Mouse (Mus musculus) hindbrain, embryonic 16.5 days (tissue): ENCODE measurements at regions not wholly inside any gene's neighbourhood (a gene's known extent, or its start where the extent isn't known, plus 50 kb on each side); places are given as distances from the start of the nearest gene placed in this dataset.

ENCODE experiments used
- ATAC-seq: fragments of 200-750 bp; cut with Nextera tagmentation; 2 replicates; pipeline ENCODE4 v1.8.0; 2017; ENCODE audit warnings: moderate TSS enrichment, moderate library complexity
- H3K27ac ChIP-seq: fragments of 300-500 bp; sonication (generic); 2 replicates; pipeline ENCODE4 v1.5.1; 2014; ENCODE audit warnings: low read depth, mild to moderate bottlenecking, control low read depth, low read length, moderate library complexity
- H3K27me3 ChIP-seq: fragments of 300-500 bp; sonication (generic); replicated peaks from 2 replicates; pipeline ENCODE4 v1.6.1; 2014; ENCODE audit warnings: low read length; ENCODE audit not compliant: control insufficient read depth, insufficient read depth
- H3K36me3 ChIP-seq: fragments of 300-500 bp; sonication (generic); 2 replicates; pipeline ENCODE4 v1.6.1; 2014; ENCODE audit warnings: mild to moderate bottlenecking, low read length, moderate library complexity, mixed read lengths; ENCODE audit not compliant: control insufficient read depth, insufficient read depth
- H3K4me1 ChIP-seq: fragments of 300-500 bp; sonication (generic); 2 replicates; pipeline ENCODE4 v1.6.1; 2014; ENCODE audit warnings: low read depth, low read length; ENCODE audit not compliant: control insufficient read depth, insufficient read depth
- H3K4me2 ChIP-seq: fragments of 300-500 bp; sonication (generic); 2 replicates; pipeline ENCODE4 v1.6.1; 2014; ENCODE audit warnings: mild to moderate bottlenecking, low read length, control low read depth, moderate library complexity
- H3K4me3 ChIP-seq: fragments of 300-500 bp; sonication (generic); 2 replicates; pipeline ENCODE4 v1.5.1; 2014; ENCODE audit warnings: mild to moderate bottlenecking, low read length, control low read depth, moderate library complexity
- H3K9ac ChIP-seq: fragments of 300-500 bp; sonication (generic); 2 replicates; pipeline ENCODE4 v1.6.1; 2014; ENCODE audit warnings: low read depth, mild to moderate bottlenecking, control low read depth, low read length, moderate library complexity
- H3K9me3 ChIP-seq: fragments of 300-500 bp; sonication (generic); 2 replicates; pipeline ENCODE4 v1.6.1; 2014; ENCODE audit warnings: mild to moderate bottlenecking, low read length, moderate library complexity; ENCODE audit not compliant: control insufficient read depth
- WGBS: fragments of 180-500 bp; shearing (Covaris S2); extraction: QIAGEN DNeasy Blood & Tissue Kit; methylation state at CpG from one replicate; pipeline ENCODE4 v1.1.7; 2014; 5-methylcytosine and 5-hydroxymethylcytosine counted together

DNA sequence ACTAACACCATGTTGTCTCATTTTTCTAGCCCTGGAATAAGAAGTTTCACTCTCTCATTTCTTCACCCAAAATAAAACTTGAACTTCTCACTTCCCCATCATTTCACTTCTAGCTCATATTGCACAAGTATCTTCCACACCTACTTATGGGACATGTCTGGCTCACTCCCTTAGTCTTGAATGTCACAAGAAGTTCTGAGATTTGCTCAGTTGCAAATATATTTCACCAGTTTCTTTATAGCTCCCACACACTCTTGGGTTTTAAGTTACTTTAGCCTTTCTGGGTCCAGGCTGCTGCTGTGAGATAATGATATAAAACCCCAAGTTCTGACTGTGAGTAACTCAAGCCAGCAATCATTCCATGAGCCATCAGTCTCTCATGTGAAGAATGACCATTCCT, 350.0 kb upstream of the Plxna2 start:
- H3K27me3 ChIP-seq, result no peaks in the 10 kb centered on the region
- ATAC-seq, result no peak
- H3K27ac ChIP-seq, result no peak overlapping the region
- no peak overlapping the region for H3K9ac ChIP-seq
- no peaks in the 10 kb centered on the region for H3K9me3 ChIP-seq
- H3K4me2 ChIP-seq, result no peak overlapping the region
- no peak overlapping the region for H3K4me3 ChIP-seq
- no peaks in the 10 kb centered on the region for H3K36me3 ChIP-seq
- H3K4me1 ChIP-seq, result no peaks in the 10 kb centered on the region

DNA sequence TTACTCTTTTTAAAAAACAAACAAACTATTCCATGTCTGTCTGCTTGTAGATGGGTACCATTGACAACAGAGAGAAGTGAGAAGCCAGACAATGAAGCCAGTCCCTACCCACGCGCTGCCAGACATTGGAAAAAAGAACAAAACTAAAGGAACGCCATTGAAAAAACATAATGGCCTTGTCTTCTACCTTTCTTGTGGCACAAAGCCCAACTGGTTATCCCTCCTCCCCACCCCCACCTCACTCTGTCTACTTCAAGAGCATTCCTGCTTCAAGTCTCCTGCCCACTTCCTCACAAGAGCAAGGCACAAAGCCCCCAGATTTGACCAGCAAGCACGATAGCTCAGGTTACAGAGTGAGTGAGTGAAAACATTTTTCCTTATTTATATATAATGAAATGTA, 355.6 kb upstream of the Plxna2 start:
- Histone ChIP-seq H3K4me1 (no peaks in the 10 kb centered on the region), H3K27ac (no peak overlapping the region), H3K4me2 (no peak overlapping the region), H3K9me3 (no peaks in the 10 kb centered on the region), H3K27me3 (no peaks in the 10 kb centered on the region), H3K36me3 (no peaks in the 10 kb centered on the region), H3K9ac (no peak overlapping the region), H3K4me3 (no peak overlapping the region)
- no peak for ATAC-seq
- 22% methylated on average over 4 of the region's 4 CpGs for whole genome bisulfite sequencing

DNA sequence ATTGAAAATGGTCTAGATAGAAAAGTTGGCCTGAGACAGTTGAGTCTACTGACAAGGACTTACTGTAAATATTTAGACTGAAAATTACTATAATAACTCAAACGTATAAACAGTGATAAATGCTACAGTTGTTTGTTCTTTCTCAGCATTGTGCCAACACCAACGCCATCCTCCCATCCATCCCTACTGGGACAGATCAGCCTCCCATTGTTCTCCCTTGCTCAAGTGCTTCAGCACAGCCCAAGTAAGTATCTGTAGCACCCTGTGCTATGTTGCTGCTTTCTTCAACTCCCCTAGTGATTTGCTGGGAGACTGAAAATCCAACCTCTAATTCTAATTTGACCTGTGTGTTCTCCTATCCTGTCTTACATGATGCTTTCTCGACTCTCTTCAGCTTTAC, 358.1 kb upstream of the Plxna2 start:
- 81% methylated on average over 3 of the region's 3 CpGs for WGBS

DNA sequence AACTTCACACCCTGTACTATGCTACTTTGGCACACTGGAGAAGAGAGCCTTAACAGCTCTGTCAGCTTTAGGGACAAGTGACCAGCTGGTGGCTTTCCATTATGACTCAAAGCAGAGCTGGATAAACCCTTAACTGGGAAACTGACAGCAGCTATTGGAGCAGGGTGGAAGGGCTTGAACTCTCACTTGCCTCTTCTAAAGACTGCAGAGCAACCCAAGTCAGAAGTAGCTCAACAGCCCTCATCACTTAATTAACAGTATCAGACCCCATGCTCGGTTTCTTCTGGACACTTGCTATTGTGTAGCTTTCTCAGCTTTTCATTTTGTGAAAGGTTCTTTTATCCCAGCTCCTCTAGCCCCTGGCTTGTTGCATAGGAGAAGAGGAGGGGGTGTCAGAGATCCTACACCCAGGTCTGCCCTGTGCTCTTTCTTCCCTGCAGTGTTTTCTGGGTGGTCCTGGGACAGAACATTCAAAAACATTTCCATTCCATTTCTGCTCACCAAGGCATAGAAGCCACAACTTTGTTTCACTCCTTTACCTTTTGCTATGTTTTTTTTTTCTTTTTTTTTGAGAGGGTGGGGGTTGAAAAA, 373.1 kb upstream of the Plxna2 start:
- H3K4me2 ChIP-seq, result no peak overlapping the region
- H3K27me3 ChIP-seq, result no peaks in the 10 kb centered on the region
- no peaks in the 10 kb centered on the region for H3K4me1 ChIP-seq
- H3K9ac ChIP-seq, result no peak overlapping the region
- WGBS, result 8% methylated on average over 1 of the region's 1 CpGs
- no peaks in the 10 kb centered on the region for H3K9me3 ChIP-seq
- no peak overlapping the region for H3K27ac ChIP-seq
- ATAC-seq, result 0 out of 2 replicates have a peak, but pooled peaks have one; percentile 37
- H3K4me3 ChIP-seq, result no peak overlapping the region
- H3K36me3 ChIP-seq, result no peaks in the 10 kb centered on the region

More for the DNA sequence above, 358.1 kb upstream of the Plxna2 start:
- H3K36me3 ChIP-seq, result no peaks in the 10 kb centered on the region
- ATAC-seq, result no peak
- no peaks in the 10 kb centered on the region for H3K9me3 ChIP-seq
- no peaks in the 10 kb centered on the region for H3K4me1 ChIP-seq
- no peak overlapping the region for H3K4me2 ChIP-seq
- H3K27me3 ChIP-seq, result no peaks in the 10 kb centered on the region
- no peak overlapping the region for H3K4me3 ChIP-seq
- H3K9ac ChIP-seq, result no peak overlapping the region
- H3K27ac ChIP-seq, result no peak overlapping the region

DNA sequence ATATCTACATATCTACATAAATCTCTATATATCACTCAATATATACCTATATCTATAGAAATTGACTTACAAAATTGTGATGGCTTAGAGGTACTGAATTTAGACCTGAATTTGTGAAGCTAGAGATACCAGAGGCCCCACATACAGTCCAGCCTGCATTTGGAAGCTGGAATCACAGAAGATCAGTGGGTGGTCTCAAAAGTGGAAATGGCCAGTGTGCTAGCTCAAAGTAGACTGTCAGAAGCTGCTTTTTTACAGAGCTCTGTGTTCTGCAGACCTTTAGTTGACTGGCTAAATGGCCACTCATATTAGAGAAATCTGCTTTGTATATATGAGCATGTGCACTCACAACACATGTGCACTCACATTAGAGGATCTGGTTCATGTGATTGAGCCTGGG, 376.9 kb upstream of the Plxna2 start:
- Histone ChIP-seq H3K4me1 (no peaks in the 10 kb centered on the region), H3K4me3 (no peak overlapping the region), H3K9me3 (no peaks in the 10 kb centered on the region), H3K27me3 (no peaks in the 10 kb centered on the region), H3K36me3 (no peaks in the 10 kb centered on the region), H3K27ac (no peak overlapping the region), H3K4me2 (no peak overlapping the region), H3K9ac (no peak overlapping the region)
- no peak for ATAC-seq

DNA sequence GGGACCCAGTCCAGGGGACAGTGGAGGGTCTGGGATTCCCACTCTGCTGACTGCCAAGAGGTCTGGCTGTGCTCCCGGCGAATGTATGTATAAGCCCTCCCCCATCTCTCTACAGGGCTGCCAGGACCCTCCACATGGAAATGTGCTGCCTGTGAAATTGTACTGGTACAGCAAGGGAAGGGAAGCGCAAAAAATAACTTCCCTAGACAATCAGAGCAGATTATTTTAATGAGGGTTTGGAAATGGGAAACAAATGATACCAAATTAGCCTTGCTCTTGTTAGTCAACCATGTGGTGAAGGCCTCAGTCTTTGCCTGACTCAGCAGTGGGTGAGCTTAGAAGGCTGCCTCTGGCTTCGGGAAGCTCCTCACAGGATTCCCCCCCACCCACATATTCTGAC, 386.8 kb upstream of the Plxna2 start:
- H3K4me2 ChIP-seq, result no peak overlapping the region
- H3K27me3 ChIP-seq, result no peaks in the 10 kb centered on the region
- H3K9me3 ChIP-seq, result no peaks in the 10 kb centered on the region
- ATAC-seq, result peak; percentile 93
- H3K9ac ChIP-seq, result no peak overlapping the region
- no peak overlapping the region for H3K4me3 ChIP-seq
- no peaks in the 10 kb centered on the region for H3K36me3 ChIP-seq
- WGBS, result 14% methylated on average over 4 of the region's 4 CpGs
- peak overlapping the region; percentile 64 for H3K27ac ChIP-seq
- peaks cover 27% of the 10 kb centered on the region for H3K4me1 ChIP-seq

DNA sequence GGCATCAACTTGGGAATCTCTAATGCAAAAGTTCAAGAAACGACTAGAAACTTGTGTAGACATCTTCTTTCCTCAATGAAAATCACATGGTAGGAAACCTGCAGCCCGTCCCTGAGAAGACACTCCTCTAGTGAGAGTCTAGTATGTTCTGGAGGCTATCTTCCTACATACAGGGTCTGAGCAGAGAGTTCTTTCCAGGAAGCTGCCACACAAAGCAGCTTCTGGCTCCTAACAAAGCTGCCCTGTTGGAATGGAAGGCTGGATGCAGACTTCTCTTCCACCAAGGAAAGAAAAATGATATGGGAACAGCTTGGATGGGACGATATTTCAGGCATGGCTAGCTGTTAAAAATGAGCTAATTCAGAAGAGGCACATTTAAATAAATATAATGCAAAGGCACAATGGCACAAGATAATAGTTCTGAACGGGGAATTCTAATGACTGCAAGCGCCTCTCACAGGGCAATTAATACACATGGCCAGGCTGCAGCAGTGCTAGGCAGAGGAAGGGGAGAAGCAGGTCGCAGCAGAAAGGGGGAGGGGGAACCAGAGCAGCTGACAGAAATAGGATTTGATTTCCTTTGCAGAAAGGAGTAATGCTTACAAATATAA, 391.4 kb upstream of the Plxna2 start:
- Histone ChIP-seq H3K27ac (peak overlapping the region; percentile 71; the same call in 1 of the 2 replicates), H3K9me3 (no peaks in the 10 kb centered on the region), H3K4me3 (no peak overlapping the region), H3K36me3 (no peaks in the 10 kb centered on the region), H3K4me2 (no peak overlapping the region; the same call in 1 of the 2 replicates), H3K27me3 (no peaks in the 10 kb centered on the region), H3K4me1 (peaks cover 32% of the 10 kb centered on the region), H3K9ac (peak overlapping the region; percentile 19; the same call in 1 of the 2 replicates)
- WGBS, result 14% methylated on average over 6 of the region's 6 CpGs
- peak; percentile 66 for ATAC-seq

DNA sequence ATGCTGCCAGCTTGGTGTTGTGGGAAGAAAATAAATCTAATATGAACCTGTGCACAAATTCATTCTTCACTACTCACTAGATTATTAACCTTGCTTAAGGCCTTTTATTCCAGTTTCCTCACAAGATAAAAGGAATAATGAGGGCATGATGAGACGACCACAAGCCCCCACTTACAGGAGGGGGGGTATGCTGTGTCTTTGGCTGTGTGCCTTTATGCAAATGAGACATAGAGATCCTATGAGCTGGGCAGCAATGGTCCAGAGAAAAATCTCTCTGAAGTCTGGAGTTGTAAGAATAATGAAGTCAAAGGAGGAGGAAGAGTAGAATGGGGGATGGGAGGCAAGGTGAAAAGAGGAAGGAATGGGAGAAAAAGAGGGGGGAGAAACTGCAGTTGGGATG, 392.2 kb upstream of the Plxna2 start:
- Histone ChIP-seq H3K4me2 (no peak overlapping the region), H3K4me3 (no peak overlapping the region), H3K9ac (no peak overlapping the region), H3K9me3 (no peaks in the 10 kb centered on the region), H3K27me3 (no peaks in the 10 kb centered on the region), H3K36me3 (no peaks in the 10 kb centered on the region), H3K4me1 (peaks cover 24% of the 10 kb centered on the region), H3K27ac (no peak overlapping the region)
- 5% methylated on average over 1 of the region's 1 CpGs for WGBS
- ATAC-seq, result no peak

DNA sequence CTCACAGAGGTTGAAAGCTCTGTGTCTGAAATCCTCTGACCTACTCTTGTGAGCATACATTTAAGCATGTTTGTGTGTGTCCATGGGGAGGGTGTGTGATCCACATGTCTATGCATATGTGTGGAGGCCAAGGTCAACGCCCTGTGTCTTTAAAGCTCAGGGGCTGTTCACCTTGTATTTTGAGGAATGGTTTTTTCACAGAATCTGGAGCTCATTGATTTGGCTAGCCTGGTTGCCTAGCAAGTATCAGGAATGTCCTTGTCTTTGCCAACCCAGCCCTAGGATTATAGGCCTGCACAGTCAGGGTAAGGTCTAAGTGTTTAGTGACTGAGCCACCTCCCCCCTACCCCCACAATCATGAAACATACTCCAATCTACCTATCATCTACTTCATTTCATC, 394.0 kb upstream of the Plxna2 start:
- Histone ChIP-seq H3K4me1 (peaks cover 19% of the 10 kb centered on the region), H3K36me3 (no peaks in the 10 kb centered on the region), H3K27me3 (no peaks in the 10 kb centered on the region), H3K9ac (no peak overlapping the region), H3K27ac (no peak overlapping the region), H3K4me2 (no peak overlapping the region), H3K4me3 (no peak overlapping the region), H3K9me3 (no peaks in the 10 kb centered on the region)
- ATAC-seq, result no peak
- WGBS, result 60% methylated on average over 1 of the region's 1 CpGs
